Mouse (Mus musculus) liver, postnatal 0 days (tissue): ENCODE results near the gene Cpt1c. TPM values are rescaled to one million over a fixed set of nuclear protein-coding genes. Genes with fewer than 3 reads are reported as not detected.

Experiments used
- ATAC-seq: fragments of 200-750 bp; cut with Nextera tagmentation; 2 replicates; pipeline ENCODE4 v1.8.0; 2017; ENCODE audit warnings: mild to moderate bottlenecking, moderate library complexity
- DNase-seq: peaks from one replicate; pipeline ENCODE4 v3.0.0-alpha.2; 2016
- H3K27ac ChIP-seq: fragments of 300-500 bp; sonication (generic); 2 replicates; pipeline ENCODE4 v1.5.1; 2014; ENCODE audit warnings: antibody characterized with exemption, moderate library complexity, mild to moderate bottlenecking, low read depth
- H3K27me3 ChIP-seq: fragments of 300-500 bp; sonication (generic); 2 replicates; pipeline ENCODE4 v1.6.1; 2014; ENCODE audit warnings: low read length, control low read depth, mixed read lengths; ENCODE audit not compliant: insufficient read depth
- H3K36me3 ChIP-seq: fragments of 300-500 bp; sonication (generic); replicated peaks from 2 replicates; pipeline ENCODE4 v1.6.1; 2014; ENCODE audit warnings: mild to moderate bottlenecking, control low read depth, low read length, moderate library complexity, mixed read lengths; ENCODE audit not compliant: insufficient read depth
- H3K4me1 ChIP-seq: fragments of 300-500 bp; sonication (generic); 2 replicates; pipeline ENCODE4 v1.6.1; 2014; ENCODE audit warnings: antibody characterized with exemption, mild to moderate bottlenecking, control low read depth; ENCODE audit not compliant: insufficient read depth
- H3K4me2 ChIP-seq: fragments of 300-500 bp; sonication (generic); 2 replicates; pipeline ENCODE4 v1.6.1; 2014; ENCODE audit warnings: low read depth, mild to moderate bottlenecking, low read length, moderate library complexity, mixed read lengths
- H3K4me3 ChIP-seq: fragments of 300-500 bp; sonication (generic); 2 replicates; pipeline ENCODE4 v1.5.1; 2014; ENCODE audit warnings: low read depth, low read length
- H3K9ac ChIP-seq: fragments of 300-500 bp; sonication (generic); replicated peaks from 2 replicates; pipeline ENCODE4 v1.6.1; 2014; ENCODE audit warnings: mild to moderate bottlenecking, moderate library complexity
- H3K9me3 ChIP-seq: fragments of 300-500 bp; sonication (generic); 2 replicates; pipeline ENCODE4 v1.6.1; 2016; ENCODE audit warnings: mild to moderate bottlenecking, control low read depth, low read length, mixed read lengths
- CTCF ChIP-seq: sonication (generic); IDR thresholded peaks from 2 replicates; pipeline ENCODE4 v1.5.1; 2016; ENCODE audit warnings: antibody characterized with exemption, low read depth
- EP300 ChIP-seq: IDR thresholded peaks from 2 replicates; pipeline ENCODE4 v1.6.1; 2016; ENCODE audit warnings: antibody characterized with exemption, low read depth, mild to moderate bottlenecking
- WGBS: fragments of 180-500 bp; shearing (Covaris S2); extraction: QIAGEN DNeasy Blood & Tissue Kit; methylation state at CpG from one replicate; pipeline ENCODE4 v1.1.7; 2014; ENCODE audit not compliant: insufficient replicate concordance; 5-methylcytosine and 5-hydroxymethylcytosine counted together
- polyA plus RNA-seq: library from polyadenylated mRNA; unstranded; fragments of >200 nt; fragmentation: Nextera tagmentation; extraction: Ambion mirVana; gene quantifications from 2 replicates; pipeline ENCODE4 v1.2.1, GENCODE M21; 2015

Gene Cpt1c
- polyA plus RNA-seq, 1 experiment from 2014 or later, result 1.1 TPM

DNA sequence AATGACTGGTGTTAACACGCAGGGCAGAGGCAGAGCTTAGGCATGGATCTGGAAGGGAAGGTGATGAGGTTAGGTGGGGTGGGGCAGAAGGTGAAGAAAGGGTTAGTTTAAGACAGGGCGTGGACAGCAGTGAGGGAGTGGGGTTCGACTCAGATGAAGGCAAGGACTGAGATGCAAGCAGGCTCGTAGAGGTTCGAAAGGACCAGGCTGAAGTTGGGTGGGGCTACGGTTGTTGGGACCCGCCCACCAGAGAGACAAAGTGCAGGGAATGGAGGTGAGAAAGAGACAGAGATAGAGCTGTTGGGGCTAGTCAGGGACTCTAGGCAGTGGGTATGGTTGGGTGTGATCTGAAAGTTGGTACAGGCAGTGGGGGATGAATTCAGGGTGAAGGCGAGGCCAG lies 12.3 kb downstream of the Cpt1c start:
- no peak overlapping the region for H3K4me3 ChIP-seq
- H3K27ac ChIP-seq, result no peak overlapping the region
- ATAC-seq (no peak), DNase-seq (no peak)
- TF ChIP-seq EP300, result no peak
- no peak for TF ChIP-seq CTCF
- no peaks in the 10 kb centered on the region for H3K4me1 ChIP-seq
- 68% methylated on average over 8 of the region's 8 CpGs for WGBS
- no peak overlapping the region for H3K9ac ChIP-seq
- no peak overlapping the region for H3K4me2 ChIP-seq
- H3K27me3 ChIP-seq, result no peaks in the 10 kb centered on the region
- H3K9me3 ChIP-seq, result no peaks in the 10 kb centered on the region
- H3K36me3 ChIP-seq, result no peaks in the 10 kb centered on the region

DNA sequence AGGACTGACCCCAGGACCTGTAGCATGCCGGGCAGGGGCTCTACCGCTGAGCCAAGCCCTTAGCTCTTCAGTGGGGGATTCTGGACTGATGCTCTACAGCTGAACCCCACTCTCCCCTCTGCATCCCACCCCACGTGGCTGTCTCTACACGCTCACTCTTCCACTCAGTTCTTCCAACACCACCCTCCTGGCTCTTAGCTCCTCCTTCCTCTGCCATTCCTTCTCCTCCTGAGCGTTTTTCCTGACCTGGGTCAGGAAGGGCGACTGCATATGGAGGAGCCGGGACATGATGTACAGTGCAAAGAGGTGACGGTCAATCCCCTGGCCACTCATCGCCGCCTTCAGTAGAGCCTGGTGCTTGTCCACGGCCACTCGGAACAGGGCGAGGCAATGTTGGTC lies 14.1 kb downstream of the Cpt1c start:
- Histone ChIP-seq H3K4me1 (no peaks in the 10 kb centered on the region), H3K4me3 (no peak overlapping the region), H3K27me3 (no peaks in the 10 kb centered on the region), H3K4me2 (no peak overlapping the region), H3K9me3 (no peaks in the 10 kb centered on the region), H3K36me3 (no peaks in the 10 kb centered on the region), H3K27ac (no peak overlapping the region), H3K9ac (no peak overlapping the region)
- DNase-seq (peak; percentile 12), ATAC-seq (no peak)
- no peak for TF ChIP-seq EP300
- TF ChIP-seq CTCF, result no peak
- WGBS, result 81% methylated on average over 13 of the region's 13 CpGs

DNA sequence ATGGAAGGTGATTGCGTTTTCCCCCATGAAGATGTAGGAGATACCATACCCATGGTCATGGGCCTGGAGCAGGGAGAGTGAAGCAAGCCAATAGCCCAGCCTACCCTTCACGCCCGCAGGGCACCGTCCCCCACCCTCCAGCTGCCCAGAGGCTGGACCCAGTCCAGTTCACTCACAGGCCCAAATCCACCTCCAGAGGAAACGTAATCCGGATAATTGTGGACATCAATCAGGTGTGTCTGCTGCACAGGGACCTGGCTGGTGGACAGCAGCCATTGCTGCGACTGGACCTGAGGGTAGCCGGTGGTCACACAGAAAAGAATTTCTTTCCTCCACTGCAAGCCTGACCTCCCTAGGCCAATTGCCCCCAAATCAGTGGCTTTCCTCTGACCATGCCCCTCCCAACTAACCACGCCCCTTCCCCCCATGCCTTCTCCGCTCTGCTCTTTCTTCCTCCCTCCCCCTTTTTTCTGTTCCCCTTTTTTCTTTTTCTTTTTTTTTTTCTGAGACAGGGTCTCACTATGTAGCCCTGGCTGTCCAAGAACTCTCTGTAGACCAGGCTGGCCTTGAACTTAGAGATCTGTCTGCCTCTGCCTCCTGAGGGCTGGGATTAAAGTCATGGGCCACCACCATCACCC lies 14.7 kb downstream of the Cpt1c start:
- DNase-seq, result peak; percentile 22
- 63% methylated on average over 10 of the region's 10 CpGs for WGBS

DNA sequence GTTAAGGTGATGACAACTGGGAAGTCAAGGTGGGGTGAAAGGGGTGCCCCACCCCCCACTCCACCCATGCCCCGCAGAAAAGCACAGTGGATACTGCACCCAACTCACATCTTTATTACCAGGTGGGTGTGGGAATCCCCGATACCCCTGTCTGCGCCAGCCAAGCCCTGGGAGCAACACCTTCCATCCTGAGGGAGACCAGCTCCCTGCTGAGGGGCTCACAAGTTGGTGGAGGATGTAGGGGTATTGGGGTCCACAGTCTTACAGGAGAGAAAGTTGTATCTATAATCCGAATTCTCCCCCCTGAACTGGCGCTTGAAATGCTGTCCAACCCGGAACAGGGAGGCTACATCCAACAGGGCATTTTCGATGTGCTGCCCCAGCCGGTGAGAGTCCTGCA lies 15.4 kb downstream of the Cpt1c start:
- DNase-seq (peak; percentile 13), ATAC-seq (no peak)
- Histone ChIP-seq H3K4me1 (no peaks in the 10 kb centered on the region), H3K4me2 (no peak overlapping the region), H3K27ac (no peak overlapping the region), H3K9ac (no peak overlapping the region), H3K9me3 (no peaks in the 10 kb centered on the region), H3K27me3 (no peaks in the 10 kb centered on the region), H3K36me3 (no peaks in the 10 kb centered on the region), H3K4me3 (no peak overlapping the region)
- 72% methylated on average over 8 of the region's 8 CpGs for WGBS
- no peak for TF ChIP-seq CTCF
- TF ChIP-seq EP300, result no peak

More for the DNA sequence above, 14.7 kb downstream of the Cpt1c start:
- ATAC-seq, result no peak
- Histone ChIP-seq H3K27me3 (no peaks in the 10 kb centered on the region), H3K27ac (no peak overlapping the region), H3K9me3 (no peaks in the 10 kb centered on the region), H3K4me2 (no peak overlapping the region), H3K4me3 (no peak overlapping the region), H3K4me1 (no peaks in the 10 kb centered on the region), H3K36me3 (no peaks in the 10 kb centered on the region), H3K9ac (no peak overlapping the region)
- no peak for TF ChIP-seq CTCF
- no peak for TF ChIP-seq EP300

DNA sequence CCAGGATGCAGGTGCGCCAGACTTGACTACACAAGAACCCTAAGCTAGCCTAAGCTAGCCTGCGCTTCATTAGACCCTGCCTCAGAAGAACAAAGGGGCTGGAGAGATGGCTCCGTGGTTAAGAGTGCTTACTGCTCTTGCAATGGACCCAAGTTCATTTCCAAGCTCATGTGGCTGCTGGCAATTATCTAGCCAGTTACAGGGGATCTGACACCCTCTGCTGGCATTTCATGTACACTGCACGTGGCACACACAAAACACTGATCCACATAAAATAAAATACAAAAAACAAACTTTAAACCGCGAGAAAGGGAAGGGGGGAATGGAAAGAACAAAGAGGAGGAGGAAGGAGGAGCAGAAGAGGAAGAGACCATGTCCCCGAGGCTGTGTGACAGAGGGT lies 16.4 kb downstream of the Cpt1c start:
- H3K27ac ChIP-seq, result no peak overlapping the region
- no peaks in the 10 kb centered on the region for H3K27me3 ChIP-seq
- peak; percentile 37 for DNase-seq
- TF ChIP-seq EP300, result no peak
- TF ChIP-seq CTCF, result peak; percentile 78
- H3K4me3 ChIP-seq, result no peak overlapping the region
- no peaks in the 10 kb centered on the region for H3K36me3 ChIP-seq
- ATAC-seq, result no peak
- no peak overlapping the region for H3K4me2 ChIP-seq
- H3K4me1 ChIP-seq, result no peaks in the 10 kb centered on the region; the same call in 1 of the 2 replicates
- H3K9me3 ChIP-seq, result no peaks in the 10 kb centered on the region
- H3K9ac ChIP-seq, result no peak overlapping the region
- 46% methylated on average over 7 of the region's 7 CpGs for WGBS

DNA sequence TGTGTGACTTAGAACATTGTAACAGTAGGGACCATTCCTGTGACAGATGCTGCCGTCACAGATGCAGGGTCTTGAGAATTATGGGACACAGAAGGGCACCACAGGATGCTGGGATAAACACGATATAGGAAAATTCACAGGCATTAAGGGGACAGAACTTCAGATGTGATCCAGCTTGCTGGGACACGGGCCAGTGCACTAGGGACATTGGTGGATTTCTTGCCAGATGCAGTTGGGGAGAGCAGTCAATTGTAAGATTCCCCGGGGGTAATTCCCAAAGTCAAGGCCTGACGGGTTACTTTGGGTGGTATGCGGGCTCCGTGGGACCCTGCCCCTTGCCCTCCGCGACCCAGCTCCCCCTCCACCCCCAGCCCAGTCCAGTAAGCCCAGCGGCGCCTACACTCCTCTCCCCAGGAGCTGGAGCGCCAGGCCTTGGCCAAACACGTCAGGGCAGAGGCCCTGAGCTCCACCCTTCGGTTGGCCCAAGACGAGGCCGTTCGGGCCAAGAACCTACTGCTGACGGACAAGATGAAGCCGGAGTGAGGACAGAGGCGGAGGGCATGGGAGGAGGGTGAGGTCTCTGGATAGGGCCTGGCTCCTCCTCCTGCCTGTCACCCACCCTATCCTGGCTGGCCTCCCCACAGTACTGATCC lies 17.3 kb downstream of the Cpt1c start:
- Histone ChIP-seq H3K27me3 (no peaks in the 10 kb centered on the region), H3K9ac (no peak overlapping the region), H3K4me3 (no peak overlapping the region), H3K27ac (no peak overlapping the region), H3K36me3 (no peaks in the 10 kb centered on the region), H3K4me1 (peaks cover 8% of the 10 kb centered on the region), H3K4me2 (no peak overlapping the region), H3K9me3 (no peaks in the 10 kb centered on the region)
- no peak for TF ChIP-seq EP300
- TF ChIP-seq CTCF, result no peak
- ATAC-seq (no peak), DNase-seq (peak; percentile 13)
- WGBS, result 80% methylated on average over 20 of the region's 20 CpGs
